Mouse (Mus musculus) spleen, adult 2 months (tissue): ENCODE measurements around the gene Khk. TPM values are rescaled to one million over a fixed set of nuclear protein-coding genes. Genes with fewer than 3 reads are reported as not detected.
"Not testable (repeated sequence)": the region's sequence is repeated elsewhere in the genome, so short reads cannot be mapped to it uniquely, and the experiment has no call there.

Experiments used
- DNase-seq, 2 experiments: peaks; one replicate each; pipeline versions ENCODE4 v3.0.0 to v3.0.0-alpha.2; 2012 to 2021; ENCODE audit warnings: low spot score in 2 of 2, low read depth in 1 of 2
- H3K27ac ChIP-seq: fragments of 200-500 bp; 2 replicates; pipeline ENCODE4 v1.5.1; 2012; ENCODE audit warnings: low read length, inconsistent platforms; ENCODE audit not compliant: insufficient read depth
- H3K27me3 ChIP-seq: fragments of 200-500 bp; 2 replicates; pipeline ENCODE4 v1.6.1; 2012; ENCODE audit warnings: mild to moderate bottlenecking, moderate library complexity, low read length, inconsistent platforms; ENCODE audit not compliant: control insufficient read depth, insufficient read depth
- H3K36me3 ChIP-seq: fragments of 200-500 bp; 2 replicates; pipeline ENCODE4 v1.6.1; 2012; ENCODE audit warnings: mild to moderate bottlenecking, low read length, inconsistent platforms; ENCODE audit not compliant: control insufficient read depth, insufficient read depth
- H3K4me1 ChIP-seq: fragments of 200-500 bp; 2 replicates; pipeline ENCODE4 v1.6.1; 2011; ENCODE audit warnings: inconsistent platforms; ENCODE audit not compliant: control insufficient read depth, insufficient read depth, insufficient read length
- H3K4me3 ChIP-seq: fragments of 200-500 bp; 2 replicates; pipeline ENCODE4 v1.5.1; 2011; ENCODE audit warnings: mild to moderate bottlenecking, inconsistent platforms; ENCODE audit not compliant: insufficient read depth, insufficient read length; ENCODE audit errors: extremely low read depth
- CTCF ChIP-seq: fragments of 200-500 bp; IDR thresholded peaks from 2 replicates; pipeline ENCODE4 v1.5.1; 2011; ENCODE audit warnings: mild to moderate bottlenecking, inconsistent platforms; ENCODE audit not compliant: insufficient read depth, insufficient read length, insufficient replicate concordance; ENCODE audit errors: extremely low read depth
- POLR2A ChIP-seq: fragments of 200-500 bp; IDR thresholded peaks from 2 replicates; pipeline ENCODE4 v1.6.1; 2011; ENCODE audit warnings: low read depth, low read length, inconsistent platforms
- WGBS: fragments of 180-500 bp; shearing (Covaris S2); methylation state at CpG from one replicate; pipeline ENCODE4 v1.1.7; 2018; 5-methylcytosine and 5-hydroxymethylcytosine counted together
- polyA plus RNA-seq: library from polyadenylated mRNA; depleted of rRNA; stranded (reverse); fragments of >200 nt; gene quantifications from 2 replicates; pipeline ENCODE4 v1.2.3, GENCODE M21; 2012; rRNA removed

The Khk gene
- polyA plus RNA-seq: 28.0 and 30.2 TPM in 2 replicates

DNA sequence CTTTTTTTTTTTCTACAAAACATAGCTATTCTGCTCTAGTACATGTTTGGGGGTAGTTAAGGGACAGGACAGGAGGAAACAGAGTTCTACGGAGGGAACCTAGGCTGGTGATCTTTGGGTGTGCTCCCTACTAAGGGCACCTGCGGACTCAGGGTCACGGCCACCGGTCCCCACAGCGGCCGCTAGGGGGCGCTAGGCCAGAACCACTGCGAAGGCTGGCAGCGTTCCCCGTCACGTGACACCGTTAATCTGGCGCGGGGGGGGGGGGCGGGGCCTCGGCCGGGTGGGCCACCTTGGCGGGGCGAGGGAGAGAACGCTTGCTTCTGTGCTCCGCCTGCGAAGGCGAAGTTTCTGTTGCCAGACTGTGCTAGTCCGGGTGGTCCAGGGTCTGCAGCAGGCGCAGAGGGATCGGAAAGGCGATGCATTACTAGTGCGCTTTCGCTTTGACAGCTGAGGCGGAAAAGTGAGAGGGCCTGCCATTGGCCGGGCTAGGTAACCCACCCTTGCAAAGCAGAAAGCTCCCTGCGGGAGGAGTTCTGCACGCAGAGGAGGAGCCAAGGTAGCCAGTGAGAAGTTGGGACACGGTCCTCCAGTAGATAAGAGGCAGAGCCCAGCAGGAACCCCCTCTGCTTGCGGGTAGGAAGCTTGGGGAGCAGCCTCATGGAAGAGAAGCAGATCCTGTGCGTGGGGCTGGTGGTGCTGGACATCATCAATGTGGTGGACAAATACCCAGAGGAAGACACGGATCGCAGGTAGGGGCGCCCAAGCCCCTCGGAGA, at the start of gene Khk:
Gene Khk (plus strand): TSS at position 176 of the 778 bp plus-strand sequence.
- H3K27me3 ChIP-seq: no peaks in the 10 kb centered on the region
- TF ChIP-seq CTCF (peak; percentile 96), POLR2A (no peak; the same call in 1 of the 2 replicates)
- peaks cover 3% of the 10 kb centered on the region; the same call in 1 of the 2 replicates for H3K4me1 ChIP-seq
- no peaks in the 10 kb centered on the region for H3K36me3 ChIP-seq
- 1% methylated on average over 38 of the region's 40 CpGs for WGBS
- H3K27ac ChIP-seq: peak within 1 kb of the TSS; percentile 78
- peak; percentile 76 to 91 for DNase-seq
- H3K4me3 ChIP-seq: peak within 1 kb of the TSS; percentile 77

DNA sequence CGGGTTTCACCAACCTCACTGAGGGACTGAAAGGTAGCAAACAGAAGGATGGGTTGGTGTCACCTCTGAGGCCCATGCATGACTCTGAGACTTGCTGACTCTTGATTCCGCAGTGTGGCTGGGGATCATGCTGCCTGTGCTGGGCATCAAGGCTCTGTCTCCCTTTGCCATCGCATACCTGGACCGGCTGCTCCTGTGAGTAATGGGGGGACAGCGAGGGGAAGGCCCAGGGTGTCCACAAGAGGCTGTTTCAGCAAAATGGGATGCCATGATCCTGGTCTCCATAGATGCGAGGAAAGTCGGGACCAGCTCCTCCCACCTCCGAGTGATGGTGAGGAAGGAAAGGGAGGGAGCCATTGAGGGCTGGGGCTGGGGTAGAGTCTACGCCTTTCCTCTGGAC, 48.7 kb upstream of the Khk start:
- Histone ChIP-seq H3K4me3 (no peak overlapping the region), H3K27me3 (no peaks in the 10 kb centered on the region), H3K36me3 (peaks cover 49% of the 10 kb centered on the region), H3K27ac (no peak overlapping the region), H3K4me1 (peaks cover 4% of the 10 kb centered on the region; the same call in 1 of the 2 replicates)
- WGBS: 96% methylated on average over 9 of the region's 9 CpGs
- no peak for DNase-seq
- no peak for TF ChIP-seq POLR2A
- TF ChIP-seq CTCF: no peak

DNA sequence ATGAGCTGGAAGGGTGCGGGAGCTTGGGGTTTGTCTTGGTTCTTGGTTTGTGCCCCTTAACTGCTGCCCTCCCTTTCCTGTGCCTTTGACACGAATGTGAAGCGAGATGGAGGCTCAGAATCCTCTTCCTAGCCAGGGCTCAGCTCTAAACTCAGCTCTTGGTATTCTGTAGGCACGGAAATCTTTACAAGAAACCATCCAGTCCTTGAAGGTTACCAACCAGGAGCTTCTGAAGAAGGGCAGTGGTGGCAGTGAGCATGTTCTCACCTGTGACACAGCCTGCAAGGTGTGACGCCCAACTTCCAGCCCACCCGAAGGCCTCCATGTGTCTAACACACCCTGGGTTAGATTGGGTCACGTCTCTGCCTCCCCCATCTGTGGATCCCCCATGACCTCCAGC, 46.9 kb upstream of the Khk start:
- 92% methylated on average over 7 of the region's 7 CpGs for WGBS
- H3K36me3 ChIP-seq: peaks cover 49% of the 10 kb centered on the region
- DNase-seq: no peak
- no peak overlapping the region for H3K4me3 ChIP-seq
- no peaks in the 10 kb centered on the region; the same call in 1 of the 2 replicates for H3K4me1 ChIP-seq
- no peak overlapping the region for H3K27ac ChIP-seq
- TF ChIP-seq CTCF (no peak), POLR2A (no peak)
- H3K27me3 ChIP-seq: no peaks in the 10 kb centered on the region

DNA sequence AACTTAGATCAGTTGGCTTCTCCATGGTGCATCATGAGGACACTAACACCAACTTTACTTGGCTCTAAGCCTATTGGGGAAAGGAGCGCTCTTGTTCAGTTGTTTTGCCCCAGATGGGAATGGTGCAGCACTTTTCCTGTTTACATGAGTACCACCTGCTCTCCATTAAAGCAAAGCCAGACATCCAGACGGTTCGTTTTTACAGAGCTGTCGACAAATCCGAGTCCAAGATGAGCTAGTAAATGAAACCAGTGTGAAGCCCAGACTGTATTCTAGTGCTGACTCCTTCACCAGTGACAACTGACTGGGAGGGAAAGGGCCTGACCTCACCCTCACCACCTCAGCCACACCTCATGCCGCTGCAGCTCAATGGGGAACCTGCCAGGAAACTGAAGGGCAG, 42.6 kb upstream of the Khk start:
- Histone ChIP-seq H3K4me3 (no peak overlapping the region), H3K27me3 (no peaks in the 10 kb centered on the region), H3K4me1 (no peaks in the 10 kb centered on the region), H3K27ac (no peak overlapping the region), H3K36me3 (peaks cover 30% of the 10 kb centered on the region)
- TF ChIP-seq POLR2A (no peak), CTCF (no peak)
- 79% methylated on average over 6 of the region's 6 CpGs for WGBS
- no peak for DNase-seq

DNA sequence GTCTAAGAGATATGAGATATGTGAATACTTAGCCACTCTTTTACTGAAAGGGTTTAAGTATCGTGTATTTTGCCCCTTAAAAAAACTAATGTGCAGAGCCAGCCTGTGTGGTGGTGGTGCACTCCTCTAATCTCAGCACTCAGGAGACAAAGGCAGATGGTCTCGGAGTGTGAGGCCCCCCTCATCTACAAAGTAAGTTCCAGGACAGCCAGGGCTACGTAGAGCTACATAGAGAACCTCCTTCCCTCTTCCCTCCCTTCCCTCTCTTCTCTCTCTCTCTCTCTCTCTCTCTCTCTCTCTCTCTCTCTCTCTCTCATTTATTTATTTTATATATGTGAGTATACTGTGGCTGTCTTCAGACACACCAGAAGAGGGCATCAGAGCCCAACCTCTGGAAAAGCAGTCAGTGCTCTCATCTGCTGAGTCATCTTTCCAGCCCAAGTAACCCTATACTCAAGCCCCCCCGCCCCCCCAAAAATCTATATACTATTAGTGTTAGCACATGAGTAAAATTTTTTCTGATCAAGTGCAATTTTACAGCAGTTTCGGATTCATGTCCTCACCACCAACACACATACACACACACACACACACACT, 41.8 kb upstream of the Khk start:
- 82% methylated on average over 5 of the region's 5 CpGs for WGBS
- Histone ChIP-seq H3K27me3 (no peaks in the 10 kb centered on the region), H3K36me3 (peaks cover 23% of the 10 kb centered on the region), H3K27ac (no peak overlapping the region), H3K4me3 (no peak overlapping the region), H3K4me1 (no peaks in the 10 kb centered on the region)
- no peak for DNase-seq
- no peak for TF ChIP-seq CTCF
- no peak for TF ChIP-seq POLR2A

DNA sequence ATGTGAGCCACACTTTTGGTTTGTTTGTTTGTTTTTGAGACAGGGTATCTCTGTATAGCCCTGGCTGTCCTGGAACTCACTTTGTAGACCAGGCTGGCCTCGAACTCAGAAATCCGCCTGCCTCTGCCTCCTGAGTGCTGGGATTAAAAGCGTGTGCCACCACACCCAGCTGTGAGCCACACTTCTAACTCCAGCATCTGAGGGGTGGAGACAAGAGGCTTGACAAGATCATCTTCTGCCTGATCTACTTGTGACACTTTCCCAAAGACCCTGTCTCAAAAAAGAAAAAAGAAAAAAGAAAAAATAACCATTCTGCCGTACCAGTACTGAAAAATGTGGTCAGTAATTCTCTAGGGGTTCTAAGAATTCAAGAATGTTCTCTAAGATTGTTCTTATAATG, 39.4 kb upstream of the Khk start:
- not testable (repeated sequence) for H3K27ac ChIP-seq, H3K36me3 ChIP-seq, H3K4me1 ChIP-seq, DNase-seq, H3K4me3 ChIP-seq, H3K27me3 ChIP-seq
- WGBS: 81% methylated on average over 4 of the region's 4 CpGs

DNA sequence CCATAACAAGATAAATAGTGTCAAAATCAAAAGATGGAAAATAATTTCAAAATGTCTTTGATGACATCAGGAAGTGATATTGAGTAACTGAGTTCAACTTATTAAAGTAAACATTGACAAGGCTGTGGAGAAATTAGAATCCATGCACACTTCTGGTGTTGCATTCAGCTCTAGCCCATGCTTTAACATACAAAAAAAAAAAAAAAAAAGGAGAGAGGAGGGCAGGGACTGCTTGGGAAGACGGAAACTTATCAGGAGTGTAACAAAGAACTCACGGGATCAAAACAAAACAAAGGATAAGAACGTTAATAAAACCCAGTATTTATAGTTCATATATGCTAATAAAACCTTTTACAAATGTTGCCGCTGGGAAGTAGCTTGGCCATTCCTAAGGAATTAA, 35.0 kb upstream of the Khk start:
- H3K27ac ChIP-seq: no peak overlapping the region
- TF ChIP-seq POLR2A (no peak), CTCF (no peak)
- no peaks in the 10 kb centered on the region for H3K27me3 ChIP-seq
- no peak overlapping the region for H3K4me3 ChIP-seq
- no peaks in the 10 kb centered on the region; the same call in 1 of the 2 replicates for H3K4me1 ChIP-seq
- no peaks in the 10 kb centered on the region for H3K36me3 ChIP-seq
- DNase-seq: no peak
- WGBS: 72% methylated on average over 4 of the region's 4 CpGs
